Mouse (Mus musculus) adrenal gland, adult (tissue): ENCODE measurements at regions not wholly inside any gene's neighbourhood (a gene's known extent, or its start where the extent isn't known, plus 50 kb on each side); places are given as distances from the start of the nearest gene placed in this dataset.

Experiments used
- DNase-seq, 2 experiments: peaks; one replicate each; pipeline ENCODE4 v3.0.0; 2022 to 2023; ENCODE audit warnings: low spot score in 1 of 2; ENCODE audit not compliant: inconsistent age in 2 of 2

DNA sequence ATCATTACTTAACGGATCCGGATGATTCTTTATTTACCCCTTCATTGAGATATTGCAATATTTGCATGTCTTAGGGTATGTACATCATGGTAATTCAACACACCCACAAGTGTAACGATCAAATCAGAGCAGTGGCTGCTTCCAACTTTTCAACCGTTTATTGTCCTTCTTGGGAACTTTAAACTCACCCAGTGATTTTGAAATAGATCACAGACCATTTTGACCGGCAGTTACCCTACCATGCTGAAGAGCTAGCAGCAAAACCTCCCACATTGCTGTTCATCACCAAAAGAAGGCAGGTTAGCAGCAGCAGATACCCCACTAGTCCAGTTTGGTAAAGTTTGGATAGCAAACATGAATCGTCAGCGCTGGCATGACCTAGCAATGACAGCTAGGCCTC lies 130.2 kb upstream of the Nfe2l3 start:
- no peak for DNase-seq

DNA sequence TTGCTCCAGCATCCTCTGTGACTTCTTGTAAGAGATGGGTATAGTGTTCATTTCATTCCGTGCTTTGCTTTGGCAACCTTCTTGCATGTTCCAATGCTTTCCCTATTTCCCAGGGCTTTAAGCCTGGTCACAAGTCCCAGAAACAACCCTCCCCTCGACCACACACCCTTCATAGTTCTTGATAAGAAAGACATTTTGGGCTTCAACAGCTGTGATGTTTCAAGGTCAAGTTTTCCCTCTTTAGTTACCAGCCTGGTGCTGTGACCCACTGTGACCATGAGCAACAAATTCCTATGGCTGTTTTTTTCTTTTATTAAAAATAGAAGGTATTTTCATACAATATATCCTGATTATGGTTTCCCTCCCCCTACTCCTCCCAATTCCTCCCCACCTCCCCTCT lies 114.1 kb upstream of the Nfe2l3 start:
- DNase-seq, result no peak

DNA sequence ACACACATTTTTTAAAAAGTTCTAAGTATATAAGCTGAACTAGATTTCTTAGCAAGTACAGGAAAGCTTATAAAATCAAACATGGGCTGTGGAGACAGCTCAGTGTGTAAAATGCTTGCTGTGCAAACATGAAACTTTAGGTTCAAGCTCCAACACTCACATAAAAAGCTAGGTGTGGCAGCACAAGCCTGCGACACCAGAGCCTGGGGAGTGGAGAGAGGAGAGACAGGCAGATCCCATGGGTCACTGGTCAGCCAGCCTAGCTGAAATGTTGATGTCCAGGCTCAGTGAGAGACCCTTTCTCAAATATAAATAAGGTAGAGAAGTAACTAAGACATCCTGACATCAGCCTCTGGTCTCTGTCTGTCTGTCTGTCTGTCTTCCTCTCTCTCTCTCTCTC lies 112.5 kb upstream of the Nfe2l3 start:
- DNase-seq, result no peak

DNA sequence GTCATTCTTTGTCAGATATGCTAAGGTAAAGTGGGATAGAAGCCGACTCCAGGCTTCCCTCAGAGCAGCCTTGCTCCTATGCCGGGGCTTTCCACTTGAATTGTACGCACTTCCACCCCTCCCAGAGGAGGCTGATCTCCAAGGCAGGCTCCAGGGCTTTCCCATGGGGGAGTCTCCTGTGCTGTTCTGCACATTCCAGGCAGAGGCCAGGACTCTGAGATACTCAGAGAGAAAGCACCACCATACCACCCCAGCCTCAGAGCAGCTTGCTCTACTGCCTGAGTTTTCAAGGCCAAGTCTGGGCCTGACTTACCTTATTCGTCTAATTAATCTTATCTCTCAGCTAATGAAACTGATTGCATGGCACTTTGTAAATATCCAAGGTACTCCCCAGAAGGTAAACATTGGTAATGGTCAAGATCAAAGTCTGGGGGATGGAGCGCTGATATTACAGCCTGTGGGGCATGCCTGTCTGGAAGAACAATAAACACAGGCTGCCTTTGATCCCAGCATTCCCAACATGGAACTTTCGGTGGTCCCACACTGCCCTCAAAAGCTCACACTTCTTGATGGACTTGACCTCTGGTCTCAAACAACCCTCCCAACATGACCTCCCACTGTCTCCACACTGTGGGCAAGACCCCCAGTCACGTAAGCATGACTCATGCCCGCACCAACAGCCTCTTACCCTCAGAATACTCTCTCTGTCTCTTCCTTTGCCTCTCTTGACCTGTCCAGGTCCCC lies 111.6 kb upstream of the Nfe2l3 start:
- DNase-seq, result no peak

DNA sequence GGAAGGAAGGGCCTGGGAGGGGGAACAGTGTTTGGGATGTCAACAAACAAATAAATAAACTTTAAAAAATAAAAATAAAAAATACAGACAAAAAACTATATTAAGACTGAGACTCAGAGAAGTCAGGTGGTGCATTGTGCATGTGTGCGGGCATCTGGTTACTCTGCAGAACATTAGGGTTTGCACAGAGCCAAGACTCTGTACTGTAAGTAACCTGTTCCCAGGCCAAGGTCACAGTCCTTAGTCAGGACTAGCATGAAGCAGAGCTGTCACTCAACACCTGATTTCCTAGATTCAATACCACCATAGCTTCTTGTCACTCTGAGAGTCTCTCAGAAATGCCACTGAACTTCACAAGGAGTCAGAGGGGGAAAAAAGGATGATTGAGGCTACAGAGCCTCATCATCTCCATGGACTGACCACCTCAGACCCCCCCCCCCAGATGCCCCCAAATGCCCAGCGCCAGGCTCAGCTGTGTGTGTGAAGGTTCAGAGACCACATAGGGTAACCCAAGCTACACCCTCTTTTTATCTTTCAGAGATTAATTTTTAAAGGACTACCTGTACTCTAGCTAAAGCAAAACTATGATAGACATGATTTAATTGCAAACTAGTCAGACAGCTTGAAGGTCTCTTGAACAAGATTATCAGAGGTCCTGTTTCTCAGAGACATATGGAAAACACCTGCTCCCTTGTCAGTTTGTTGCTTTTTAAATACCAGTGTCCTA lies 106.2 kb upstream of the Nfe2l3 start:
- no peak for DNase-seq

DNA sequence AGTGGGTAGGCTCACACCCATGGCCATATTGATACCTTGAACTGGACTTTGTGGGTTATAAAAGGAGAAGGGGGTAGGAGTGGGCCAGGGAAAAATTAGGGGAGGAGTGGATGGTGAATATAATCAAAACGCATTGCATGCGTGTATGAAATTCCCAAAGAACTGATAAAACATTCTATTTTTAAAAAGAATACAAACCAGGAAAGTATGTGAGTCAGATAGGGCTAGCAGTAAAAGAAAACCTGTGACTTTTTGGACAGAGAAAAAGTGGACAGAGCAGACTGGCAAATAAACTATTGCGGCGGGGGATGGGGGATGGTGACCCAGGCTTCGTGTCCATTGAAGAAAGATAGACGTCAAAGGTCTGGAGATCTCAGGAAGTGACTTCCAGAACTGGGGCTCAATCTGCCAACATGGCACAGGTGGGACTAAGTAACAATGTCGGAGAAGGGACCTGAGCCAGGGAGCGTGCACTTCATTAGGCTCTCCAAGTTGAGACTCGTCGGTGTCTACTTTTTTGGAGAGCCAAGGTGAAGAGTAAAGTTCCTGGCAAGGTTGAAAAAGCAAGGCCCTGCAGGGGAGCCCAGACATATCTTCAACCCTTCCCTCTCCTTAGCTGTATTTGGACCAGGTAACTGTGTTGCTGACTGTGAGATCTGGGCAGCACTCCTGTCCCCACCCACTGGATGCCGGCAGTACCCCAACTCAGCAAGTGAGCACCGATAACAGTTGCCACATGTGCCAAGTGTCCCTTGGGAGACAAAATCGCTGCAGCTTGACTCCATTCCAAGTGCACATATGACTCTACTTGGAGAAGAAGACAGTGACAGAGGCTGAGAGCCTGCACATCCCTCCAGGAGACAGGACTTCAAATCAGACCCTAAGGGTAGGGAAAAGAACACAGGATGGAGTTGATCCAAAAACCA lies 103.1 kb upstream of the Nfe2l3 start:
- no peak for DNase-seq

DNA sequence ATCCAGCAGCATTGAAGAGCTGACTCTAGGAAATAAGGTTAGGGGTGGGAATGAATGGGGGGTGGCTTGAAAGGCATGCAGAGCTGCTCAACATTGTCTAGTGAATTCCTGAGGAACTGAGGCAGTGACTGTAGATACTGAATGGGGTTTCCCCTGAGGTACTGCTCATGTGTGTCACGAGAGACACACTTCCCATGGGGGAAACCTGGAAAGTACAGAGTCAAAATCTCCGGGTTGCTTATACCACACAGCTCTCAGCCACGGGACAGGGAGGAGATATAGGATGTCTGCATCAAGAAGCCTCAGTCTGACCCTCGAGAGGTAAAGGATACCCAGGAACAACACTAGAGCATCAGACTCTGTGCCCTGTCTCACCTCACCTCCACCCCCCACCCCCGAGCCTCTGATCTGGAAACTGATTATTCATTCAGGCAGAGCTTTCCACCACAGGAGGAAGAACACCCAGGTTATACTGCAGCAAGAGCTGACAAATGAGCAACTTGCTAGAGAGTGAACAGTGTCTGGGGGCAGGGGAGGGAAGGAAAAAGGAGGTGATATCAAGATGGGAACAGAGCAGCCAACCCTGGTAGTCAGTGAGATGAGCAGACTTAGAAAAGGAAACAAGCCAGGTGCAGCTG lies 102.3 kb upstream of the Nfe2l3 start:
- DNase-seq, result no peak

DNA sequence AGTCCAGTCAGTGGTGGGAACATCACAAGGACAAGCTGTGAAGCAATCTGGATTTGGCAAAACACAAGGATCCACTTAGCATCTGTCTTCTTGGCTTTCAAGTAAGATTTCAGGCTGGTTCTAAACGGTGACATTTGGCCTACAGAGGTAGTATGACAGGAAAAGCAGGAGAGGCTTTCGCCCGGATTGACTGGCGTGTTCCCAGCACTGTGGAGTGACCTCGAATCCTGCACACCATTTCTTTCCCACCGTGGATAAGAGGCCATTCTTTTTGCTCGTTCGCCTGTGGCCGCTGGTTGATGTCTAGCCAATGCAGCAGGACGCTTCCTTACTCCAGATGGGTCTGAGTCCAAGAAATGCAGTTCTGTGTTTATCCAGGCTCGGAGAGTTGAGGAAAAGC lies 99.6 kb upstream of the Nfe2l3 start:
- peak in 1 of 2 experiments; percentile 56 for DNase-seq

DNA sequence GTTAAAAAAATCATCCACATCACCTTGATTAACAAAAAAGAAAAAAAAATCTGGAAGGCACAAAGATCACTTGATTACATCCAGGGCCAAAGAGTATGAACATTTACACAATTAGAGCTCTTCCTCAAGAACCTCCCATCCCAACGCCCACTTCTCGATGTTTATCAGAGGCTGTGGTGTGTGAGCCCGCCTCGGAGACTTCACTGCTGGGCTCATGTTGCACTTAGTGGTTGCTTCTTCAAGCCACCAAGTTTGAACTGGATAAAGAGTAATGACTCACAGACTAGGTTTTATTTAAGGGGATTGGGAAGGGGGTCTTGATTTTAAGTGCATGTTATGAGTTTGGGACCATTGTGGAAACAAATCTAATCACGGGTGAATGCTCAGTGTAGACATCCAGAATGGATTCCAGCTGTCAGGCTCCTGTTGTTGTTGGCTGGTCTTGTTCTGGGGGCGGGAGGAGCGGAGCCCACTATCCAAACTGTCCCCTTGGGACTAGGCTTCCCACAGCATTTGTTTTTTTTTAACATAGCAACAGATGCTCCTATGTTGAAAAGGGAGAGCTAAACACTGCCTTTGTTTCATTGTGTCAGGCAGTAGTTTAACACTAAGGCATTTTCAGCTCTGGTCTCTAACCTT lies 98.6 kb upstream of the Nfe2l3 start:
- no peak for DNase-seq

DNA sequence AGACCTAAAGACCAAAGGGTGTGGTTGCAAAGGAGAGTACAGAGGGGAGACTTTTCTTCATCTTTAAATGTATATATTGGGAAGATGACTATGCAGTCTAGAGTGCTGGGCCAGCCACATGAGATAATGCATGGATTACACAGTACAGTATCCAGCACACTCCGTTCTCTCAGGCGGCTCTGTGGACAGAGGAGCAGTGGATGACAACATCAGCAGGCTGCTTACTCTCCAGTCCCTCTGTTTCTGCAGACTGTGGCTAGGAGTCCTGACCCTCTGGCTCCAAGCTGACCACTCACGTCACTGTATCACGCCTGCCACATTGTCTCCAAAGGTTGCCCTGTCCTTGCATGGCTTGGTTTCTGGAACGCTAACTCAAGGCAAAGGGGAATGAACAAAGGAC lies 97.2 kb upstream of the Nfe2l3 start:
- peak in 1 of 2 experiments; percentile 36 for DNase-seq

DNA sequence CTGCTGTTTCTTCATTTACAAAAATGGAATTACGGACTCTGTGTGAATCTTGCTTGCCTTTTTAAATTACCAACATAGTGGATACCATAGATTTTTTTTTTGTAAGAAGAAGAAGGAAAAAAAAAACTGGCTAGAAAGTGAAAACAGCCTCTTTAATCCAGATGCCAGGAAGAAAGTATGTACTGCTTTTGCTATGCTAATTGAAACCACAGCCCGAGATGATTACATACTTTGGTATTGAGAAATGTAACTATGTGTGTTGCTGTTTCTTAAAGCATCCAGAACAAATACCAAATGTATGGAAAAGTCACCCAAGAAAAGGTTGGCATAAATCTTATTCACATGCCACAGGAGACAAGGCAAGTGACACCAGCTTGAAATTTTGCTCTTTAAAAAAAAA lies 93.2 kb upstream of the Nfe2l3 start:
- DNase-seq, result no peak

DNA sequence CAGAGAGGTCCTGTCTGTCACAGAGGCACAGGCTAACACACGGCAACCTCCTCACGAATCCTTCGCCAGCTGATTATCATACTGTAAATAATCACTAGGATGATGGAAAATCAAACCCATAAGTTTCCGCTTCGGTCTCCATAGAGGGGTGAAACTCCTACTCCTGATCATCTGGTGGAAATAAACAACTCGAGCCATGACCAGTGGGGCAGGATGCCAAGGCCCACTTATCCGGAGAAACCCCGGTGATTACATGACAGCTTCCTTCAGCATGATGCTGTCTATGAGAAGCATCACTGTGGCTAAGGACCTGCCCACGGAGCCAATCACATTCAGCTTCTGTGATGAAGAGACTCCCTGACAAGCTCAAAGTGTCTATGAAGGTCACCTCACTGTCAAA lies 84.7 kb upstream of the Nfe2l3 start:
- no peak for DNase-seq

DNA sequence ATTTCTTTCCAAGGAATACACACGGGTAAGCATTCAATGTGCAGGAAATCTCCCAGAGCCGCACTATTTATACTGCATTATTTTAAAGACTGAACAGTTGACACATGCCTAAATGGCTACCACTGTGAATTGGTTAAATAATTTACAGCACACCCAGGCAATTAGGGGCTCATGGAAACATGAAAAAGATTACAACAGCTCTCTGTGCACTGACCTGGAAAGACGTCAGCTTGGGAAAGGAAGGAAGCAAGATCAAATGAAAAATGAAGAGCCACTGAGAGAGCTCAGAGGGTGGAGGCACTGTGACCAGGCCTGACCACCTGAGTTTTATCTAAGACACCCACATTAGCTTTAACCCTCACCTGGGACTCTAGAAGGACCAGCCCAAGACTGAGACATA lies 82.7 kb upstream of the Nfe2l3 start:
- DNase-seq, result no peak

DNA sequence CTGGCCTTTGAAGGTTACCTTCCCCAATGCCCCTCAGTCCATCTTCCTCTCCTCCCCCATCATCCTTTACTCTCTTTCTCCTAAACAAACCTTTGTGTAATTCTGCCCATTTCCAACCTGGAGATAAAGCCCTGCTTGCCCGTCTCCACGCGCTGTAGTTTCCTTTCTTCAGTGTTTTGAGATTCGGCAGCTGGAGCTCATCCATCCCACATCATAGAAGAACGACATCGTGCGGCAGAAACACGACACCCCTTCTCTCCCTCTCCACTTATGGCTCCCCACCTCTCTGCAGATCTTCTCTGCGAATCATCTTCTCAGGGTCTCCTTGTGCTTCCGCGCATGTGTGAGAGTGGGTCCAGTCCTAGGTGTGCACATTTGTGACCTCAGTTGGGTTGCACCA lies 77.4 kb upstream of the Nfe2l3 start:
- no peak for DNase-seq

DNA sequence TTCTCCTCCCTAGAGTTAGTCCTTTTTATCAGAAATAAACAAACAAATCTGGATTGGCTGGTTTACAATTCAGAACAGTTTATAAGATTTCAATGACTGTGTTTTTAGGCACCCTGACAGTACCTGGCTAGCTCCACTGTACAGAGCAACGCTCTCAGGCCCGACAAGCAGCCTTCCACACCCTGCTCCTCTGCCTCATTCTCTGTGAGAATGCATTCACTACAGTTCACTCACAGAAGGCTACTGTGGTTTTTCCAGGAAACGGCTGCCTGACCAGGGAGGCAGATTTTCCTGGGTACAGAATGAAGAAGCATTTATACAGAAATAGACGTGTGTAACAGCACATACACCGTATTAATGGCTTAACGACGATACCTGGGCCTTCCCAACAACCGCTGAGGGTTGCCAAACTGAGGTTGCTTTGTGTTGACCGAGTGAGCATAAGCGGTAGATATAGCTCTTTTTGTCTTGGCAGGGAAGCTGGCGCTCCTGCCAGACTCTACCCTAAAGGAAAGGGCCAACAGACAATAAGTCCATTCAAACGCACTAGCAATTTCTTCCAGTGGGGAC lies 70.8 kb upstream of the Nfe2l3 start:
- DNase-seq, result no peak

DNA sequence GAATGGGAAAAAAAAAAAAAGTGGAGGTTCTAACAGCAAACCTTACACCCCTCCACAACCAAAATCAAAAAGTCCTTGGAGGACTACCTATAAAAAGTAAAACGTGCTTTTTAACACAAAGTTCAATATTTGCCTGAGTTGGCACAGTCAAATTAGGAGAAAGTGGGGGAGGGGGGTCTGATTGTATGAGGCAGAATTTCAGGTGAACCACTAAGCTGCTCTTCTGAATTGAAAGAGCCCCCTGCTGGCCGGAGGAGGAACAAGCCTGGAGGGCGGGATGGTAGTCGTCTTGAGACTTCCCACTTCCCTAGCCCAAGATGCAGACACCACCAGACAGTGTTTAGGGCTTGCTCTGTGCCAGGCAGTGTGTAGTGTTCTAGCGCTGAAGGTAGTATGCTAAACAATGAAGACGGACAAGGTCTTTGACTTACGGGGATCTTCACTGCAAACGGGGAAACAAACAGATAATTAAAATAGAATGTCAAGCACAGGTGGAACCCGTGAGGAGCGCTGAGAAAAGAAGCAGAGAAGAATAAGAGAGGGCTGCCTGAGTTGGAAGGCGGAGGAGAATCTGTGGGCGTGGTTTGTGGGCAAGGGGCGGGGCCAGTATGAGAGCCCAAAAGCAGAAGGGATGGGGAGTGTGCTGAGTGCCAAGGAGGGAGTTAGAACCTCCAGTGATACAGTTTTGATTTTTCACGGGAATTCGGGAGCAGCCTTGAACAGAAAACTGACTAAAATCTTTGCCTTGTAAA lies 69.8 kb upstream of the Nfe2l3 start:
- peak; percentile 71 to 93 for DNase-seq

DNA sequence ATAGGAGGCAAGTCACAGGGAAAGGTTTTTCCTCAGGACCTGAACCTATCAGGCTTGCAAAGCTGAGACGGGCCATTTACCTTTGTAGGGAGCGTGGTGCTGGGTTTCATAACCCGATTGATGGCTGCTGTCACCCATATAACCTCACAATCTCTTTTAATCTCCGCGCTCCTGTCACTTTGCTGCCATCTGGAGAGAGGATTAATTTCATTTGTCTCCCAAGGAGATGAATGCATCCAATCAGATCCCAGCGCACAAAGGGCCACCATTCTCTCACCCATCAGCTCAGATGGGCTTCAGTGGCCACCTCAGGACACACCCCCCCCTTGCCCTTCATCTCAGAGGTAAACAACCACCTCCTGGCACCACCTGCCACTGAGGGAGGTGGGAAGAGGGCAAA lies 67.7 kb upstream of the Nfe2l3 start:
- DNase-seq, result peak in 1 of 2 experiments; percentile 27

DNA sequence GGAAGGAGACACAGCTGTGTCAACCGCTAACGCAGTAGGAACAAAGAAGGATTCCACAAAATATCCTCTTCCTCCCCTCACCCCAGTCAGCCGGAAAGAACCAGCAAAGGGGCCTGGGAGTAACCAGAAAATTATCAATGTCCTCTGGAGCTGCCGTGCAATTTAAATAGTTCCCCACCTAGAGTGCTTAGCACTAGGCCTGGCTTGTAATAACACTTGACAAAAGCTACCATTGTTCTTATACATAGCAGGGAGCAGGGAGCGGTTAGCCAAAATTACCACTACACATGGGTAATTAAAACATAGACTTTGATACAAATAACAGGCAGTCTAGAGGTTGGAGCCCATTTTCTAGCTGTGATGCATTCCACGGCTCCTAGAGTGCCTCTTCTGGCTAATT lies 62.7 kb upstream of the Nfe2l3 start:
- no peak for DNase-seq

DNA sequence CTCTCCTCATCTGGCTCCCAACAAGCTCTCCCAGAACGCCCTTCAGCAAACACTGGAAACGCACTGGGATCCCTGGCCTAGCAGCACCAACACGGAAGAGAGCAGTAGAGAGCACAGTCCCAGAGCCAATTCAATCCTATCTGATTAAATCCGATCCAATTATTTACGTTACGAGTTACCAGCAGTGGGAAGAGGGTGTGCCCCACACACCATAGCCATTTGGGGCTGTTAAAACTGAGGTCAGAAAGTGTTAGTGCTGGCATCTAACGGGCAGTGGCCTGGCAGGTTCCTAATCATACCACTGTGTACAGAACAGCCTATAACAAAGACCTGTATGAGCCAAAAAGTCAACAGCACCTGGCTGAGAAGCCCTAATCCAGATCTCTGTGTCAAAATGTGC lies 60.1 kb upstream of the Nfe2l3 start:
- peak in 1 of 2 experiments; percentile 20 for DNase-seq

DNA sequence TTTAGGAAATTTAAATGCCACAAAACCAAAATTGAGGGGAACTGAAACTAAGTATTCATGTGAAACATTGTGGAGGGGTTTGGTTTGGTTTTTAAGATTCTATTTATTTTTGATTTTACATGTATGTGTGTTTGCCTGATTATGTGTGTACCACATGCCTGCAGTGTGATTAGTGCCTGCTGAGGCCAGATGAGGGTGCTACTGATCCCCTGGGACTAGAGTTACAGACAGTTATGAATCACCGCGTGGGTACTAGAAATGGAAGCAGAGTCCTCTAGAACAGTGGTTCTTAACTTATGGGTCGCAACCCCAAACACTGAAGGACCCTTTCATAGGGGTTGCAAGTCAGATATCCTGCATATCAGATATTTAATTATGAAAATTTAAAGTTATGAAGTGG lies 54.0 kb upstream of the Nfe2l3 start:
- no peak for DNase-seq
